Mouse (Mus musculus) cerebellum, adult 9-10 months (tissue): ENCODE results near the gene Cdh12.
"Not testable (repeated sequence)": the region's sequence is repeated elsewhere in the genome, so short reads cannot be mapped to it uniquely, and the experiment has no call there.

Source experiments
- DNase-seq: peaks from one replicate; pipeline ENCODE4 v3.0.0; 2022

Cdh12 gene

DNA sequence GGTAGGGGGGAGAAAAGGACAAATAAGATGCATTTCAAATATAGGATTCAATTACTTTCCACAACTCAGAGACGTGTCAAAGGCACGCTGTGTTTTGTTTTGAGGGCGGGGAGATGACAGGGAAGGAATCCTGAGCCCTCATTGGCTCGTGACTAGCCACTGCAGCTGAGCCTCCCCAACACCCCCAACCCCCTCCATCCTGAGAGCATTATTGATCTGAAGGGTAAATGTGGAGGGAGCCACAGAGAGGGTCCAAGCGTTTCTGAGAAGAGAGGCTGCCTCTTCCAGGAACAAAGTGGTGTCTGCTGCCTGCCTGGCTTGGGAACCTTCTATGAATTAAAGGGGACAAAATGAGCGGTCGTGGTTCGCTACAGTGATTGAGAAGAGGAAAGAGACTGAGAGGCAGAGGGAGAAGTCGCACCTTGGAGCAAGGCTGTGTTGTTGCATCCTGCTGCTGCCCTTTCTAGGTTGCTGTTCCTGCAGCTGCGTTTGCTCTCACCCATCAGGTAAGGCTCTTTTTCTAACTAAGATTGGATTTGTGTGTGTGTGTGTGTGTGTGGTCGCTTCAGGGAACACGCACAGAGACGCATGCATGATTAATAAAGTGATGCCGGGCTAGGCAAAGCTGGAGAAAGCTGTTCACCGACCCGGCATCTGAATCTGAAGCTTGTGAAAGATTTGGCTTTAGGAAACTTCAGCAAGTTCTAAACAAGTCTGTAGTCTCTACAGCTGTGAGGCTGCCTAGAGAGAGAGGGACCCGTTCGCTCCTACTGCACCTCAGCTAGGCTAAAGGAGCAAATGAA is at the start of gene Cdh12:
Cdh12 (plus strand) TSS at position 405 of the 803 bp plus-strand sequence.
- DNase-seq = no peak

DNA sequence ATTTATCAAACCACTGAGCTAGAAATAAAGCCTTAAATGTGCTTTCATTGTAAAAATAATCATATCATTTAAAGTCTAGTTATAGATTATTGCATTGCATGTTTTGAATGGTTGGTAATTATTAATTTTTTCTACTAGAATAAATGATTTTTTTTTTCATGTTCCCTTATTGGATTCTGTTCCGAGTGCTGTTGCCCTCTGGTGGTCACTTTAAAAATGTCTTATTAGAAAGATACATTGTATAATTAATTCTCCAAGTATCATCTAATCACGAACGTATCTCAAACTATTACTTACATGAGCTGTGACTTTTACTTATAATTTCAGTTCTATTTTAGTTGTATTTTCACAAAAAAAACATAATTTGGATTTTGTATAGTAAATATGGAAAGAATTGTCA is 45.5 kb upstream of the Cdh12 start:
- DNase-seq = no peak

GRCm38 (mm10) chr15:20413397-20413796 is 35.7 kb upstream of the Cdh12 start:
- no peak for DNase-seq

DNA sequence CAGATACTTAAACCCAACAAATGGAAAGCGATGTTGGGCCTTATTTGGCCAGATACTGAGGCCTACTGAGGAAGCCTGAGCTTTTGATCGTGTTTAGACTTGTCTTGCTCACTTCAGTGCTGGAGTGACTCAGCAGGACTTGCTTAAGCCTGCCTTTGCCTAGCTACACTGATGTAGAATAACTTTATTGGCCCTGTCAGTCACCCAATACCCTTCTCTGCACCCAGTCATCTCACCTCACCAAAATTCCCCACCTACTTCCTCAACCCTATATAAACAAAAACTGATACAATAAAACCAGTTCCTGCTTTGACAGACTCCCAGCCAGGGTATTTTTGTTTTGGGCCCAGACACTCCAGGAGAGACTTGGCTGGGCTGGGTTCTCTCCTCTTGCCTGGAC is 12.7 kb upstream of the Cdh12 start:
- no peak for DNase-seq

DNA sequence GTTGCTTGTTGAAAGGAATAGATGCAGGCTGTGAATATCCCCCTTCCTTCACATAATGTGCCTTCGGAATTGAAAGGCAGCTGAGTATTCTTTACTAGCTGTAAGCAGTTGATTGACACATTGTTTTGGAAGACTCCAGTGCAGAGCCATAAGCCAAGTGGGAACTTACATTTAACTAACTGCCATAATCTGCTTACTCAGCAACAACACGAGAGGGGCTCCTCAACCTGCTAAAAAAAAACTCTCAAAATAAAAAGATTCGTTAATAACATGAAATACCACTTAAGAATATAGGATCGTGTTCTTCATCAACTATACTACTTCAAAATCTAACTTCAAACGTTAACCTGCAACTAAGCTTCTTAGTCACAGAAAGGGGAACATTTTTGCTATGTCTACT is 1.5 kb downstream of the Cdh12 start:
- no peak for DNase-seq

- DNase-seq = no peak
These were observed 9.4 kb downstream of the Cdh12 start for GRCm38 (mm10) chr15:20458508-20458907.

DNA sequence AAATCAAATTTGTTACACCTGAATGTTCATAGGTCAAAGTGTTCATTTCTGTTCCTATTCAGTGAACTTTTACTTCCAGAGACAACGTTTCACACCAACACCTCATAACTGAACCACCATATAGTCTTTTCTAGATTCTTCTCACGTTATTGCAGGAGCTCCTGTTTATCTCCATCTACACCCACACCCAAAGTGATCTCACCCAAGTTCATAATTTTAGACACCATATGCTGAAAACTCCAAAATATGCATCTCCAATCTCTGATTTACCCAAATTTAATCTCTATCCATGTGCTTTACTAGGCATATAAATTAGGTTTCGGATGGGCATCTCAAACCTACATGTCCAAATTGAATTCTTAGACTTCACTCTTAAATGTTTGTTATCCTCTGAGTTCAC is 13.4 kb downstream of the Cdh12 start:
- no peak for DNase-seq

DNA sequence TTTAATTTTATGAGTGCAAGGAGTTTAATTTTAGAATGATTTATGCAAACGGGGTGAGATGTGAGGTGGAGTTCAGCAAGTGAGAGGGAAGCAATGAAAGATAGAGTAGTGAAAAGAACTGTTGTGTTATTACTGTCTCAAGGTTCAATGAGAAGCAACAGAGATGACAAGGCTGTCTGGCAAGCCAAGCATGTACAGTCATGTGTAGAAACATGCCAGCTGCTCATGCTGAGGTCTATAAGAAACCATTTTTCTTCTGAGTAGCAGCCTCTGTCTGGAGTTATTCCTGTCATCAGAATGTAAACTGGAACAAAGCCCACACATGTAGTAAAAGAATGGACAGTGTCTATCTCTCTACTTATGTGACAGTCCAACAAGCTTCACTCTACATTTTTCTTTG is 14.5 kb downstream of the Cdh12 start:
- DNase-seq = no peak

DNA sequence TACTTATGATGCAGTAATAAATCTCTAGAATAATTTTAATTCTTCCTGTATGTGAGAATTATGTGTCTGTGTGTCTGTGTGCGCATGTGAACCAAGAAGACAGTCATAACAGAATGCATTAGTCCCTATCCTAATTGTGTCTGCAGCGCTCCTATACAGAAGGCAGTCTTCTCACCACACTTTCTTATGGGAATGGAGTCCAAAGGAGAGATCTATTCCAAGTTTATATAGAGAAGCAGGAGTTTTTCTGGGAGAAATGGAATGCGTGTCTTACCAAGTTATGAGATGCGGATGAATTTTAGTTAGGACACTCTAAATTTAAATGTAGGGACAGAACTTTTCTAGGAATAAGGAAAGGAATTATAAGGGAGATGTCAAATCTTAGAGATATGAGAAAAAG is 101.9 kb downstream of the Cdh12 start:
- DNase-seq = no peak

GRCm38 (mm10) chr15:20571012-20571411 is 121.9 kb downstream of the Cdh12 start:
- no peak for DNase-seq

DNA sequence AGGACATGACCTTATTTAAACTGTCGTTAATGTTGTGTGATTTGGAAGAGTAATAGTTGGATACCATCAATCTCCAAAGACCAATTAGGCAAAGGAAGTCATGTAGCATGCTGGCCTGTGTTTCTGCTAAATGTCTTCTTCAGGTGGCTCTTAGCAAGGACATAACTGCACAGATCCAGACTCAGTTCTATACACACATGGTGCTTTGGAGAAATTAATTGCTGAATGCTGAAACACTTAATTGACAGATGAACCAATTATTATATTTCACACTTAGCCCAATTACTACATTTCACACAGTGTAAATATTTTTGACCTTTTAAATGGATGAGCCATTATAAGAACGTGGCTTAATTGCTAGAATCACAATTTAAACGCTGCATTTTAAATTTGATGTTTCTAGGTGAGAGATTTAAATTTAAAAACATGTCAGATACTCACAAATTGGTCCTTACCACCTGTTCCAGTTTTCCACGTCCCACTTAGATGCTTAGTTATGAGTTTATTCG is 133.6 kb downstream of the Cdh12 start:
- DNase-seq = no peak

DNA sequence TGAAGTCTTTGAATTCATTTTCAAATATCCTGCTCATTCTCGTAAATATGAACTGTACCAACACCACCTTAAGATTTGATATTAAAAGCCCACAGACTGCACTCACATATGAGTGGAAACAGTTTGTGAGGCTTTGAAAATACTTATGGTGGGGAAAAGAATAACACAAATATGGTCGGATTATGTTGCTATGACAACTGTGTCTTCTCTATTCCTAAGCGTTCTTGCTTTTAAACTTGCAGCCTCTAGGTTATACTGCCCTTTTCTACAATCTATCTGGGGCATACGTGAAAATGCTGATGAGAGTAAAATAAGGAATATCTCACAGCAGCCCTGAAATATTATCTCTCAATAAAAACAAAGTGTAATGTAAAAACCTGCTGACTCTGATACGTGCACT is 142.5 kb downstream of the Cdh12 start:
- no peak for DNase-seq

- not testable (repeated sequence) for DNase-seq
These were observed 156.7 kb downstream of the Cdh12 start for GRCm38 (mm10) chr15:20605751-20606150.

DNA sequence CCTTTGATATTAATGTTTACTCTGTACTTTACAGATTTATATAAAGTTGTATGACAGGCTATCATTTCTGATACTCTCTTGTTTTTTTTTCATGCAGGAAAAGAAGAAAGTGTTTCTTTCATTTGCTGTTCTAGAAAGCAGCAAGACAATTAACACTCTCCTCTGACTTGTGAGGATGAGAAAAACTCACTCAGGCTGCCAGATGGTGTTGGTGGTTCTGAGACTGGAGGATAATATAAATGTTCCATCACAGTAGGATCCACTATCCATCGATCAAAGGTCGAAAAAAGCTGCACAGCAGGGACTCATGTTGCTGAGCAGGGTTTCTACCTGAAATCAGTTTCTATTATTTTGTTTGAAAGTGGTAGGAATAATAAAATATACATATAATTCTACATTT is 185.5 kb downstream of the Cdh12 start:
- no peak for DNase-seq

GRCm38 (mm10) chr15:20639155-20639554 is 190.1 kb downstream of the Cdh12 start:
- DNase-seq = no peak

DNA sequence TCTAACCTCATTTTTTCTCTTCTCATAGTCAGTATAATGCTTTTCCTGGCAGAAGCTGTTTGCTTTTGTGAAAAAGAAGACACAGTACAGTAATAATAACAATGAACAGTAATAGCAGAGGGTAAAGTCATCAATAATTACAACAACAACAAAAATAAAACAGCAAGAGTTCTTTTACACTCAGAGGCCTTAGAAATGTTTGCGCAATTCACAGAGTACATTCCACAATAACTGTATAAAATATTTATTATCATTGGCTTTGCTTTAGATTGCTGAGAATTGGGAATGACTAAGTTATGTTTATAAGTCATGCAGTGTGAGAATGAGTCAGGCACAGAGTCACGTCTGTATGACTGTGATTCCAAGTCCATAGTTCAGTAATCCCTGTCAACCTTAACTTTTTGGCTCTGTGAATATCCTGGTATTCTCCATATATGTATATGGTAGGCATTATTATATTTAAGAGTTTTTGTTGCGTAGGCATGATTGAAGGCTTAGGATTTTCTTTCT is 193.9 kb downstream of the Cdh12 start:
- DNase-seq = no peak

DNA sequence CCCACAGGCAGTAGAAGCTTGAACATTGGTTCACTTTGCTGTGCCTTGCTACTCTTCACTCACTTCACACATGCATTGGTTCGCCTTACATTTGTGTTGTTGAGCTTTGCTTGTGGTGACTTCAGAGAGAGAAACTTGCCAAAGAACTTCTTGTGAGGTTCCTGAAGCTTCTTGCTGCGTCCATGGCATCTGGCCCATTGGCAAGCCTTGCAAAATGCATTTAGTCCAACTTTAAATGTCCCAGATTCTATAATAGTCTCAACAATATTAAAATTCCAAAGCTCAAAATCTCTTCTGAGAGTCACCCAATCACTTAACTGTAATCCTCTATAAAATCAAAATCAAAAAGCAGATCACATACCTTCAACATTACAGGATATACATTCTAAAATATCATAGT is 211.2 kb downstream of the Cdh12 start:
- DNase-seq = no peak

- DNase-seq = no peak
These were observed 217.6 kb downstream of the Cdh12 start, which contains the start of gene Acot10 for GRCm38 (mm10) chr15:20666650-20667049. Gene Acot10, minus strand, starts transcription at chr15:20666750.

- no peak for DNase-seq
These were observed 218.3 kb downstream of the Cdh12 start for GRCm38 (mm10) chr15:20667350-20667749.

DNA sequence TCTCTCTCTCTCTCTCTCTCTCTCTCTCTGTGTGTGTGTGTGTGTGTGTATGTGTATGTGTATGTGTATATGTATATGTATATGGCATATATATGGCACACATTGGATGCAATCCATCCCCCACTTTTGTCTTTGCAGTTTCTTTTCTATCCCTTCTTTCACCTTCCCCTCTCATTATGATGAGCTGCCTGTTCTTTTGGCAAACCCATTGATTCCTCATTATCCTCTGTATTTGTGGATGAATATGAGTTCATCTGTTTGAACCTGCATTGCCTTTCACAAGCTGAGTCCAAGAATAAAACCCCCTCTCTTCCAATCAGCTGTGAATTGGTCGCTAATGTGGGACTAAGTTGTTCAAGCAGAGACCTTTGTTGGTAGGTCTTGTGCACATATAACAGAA is 218.9 kb downstream of the Cdh12 start:
- DNase-seq = no peak

DNA sequence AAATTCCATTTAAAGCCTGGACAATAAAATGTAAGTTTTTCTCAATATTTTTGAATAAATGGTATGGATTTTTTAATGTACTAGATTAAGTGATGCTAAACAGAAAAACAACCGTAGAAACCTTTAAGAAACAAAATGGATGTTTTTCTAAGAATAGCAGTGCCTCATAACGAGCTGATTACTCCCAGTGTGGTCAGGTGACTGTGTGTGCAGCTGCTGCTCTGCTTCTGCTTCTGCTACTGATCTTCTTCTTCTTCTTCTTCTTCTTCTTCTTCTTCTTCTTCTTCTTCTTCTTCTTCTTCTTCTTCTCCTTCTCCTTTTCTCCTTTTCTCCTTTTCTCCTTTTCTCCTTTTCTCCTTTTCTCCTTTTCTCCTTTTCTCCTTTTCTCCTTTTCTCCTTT is 220.4 kb downstream of the Cdh12 start:
- DNase-seq = not testable (repeated sequence)

DNA sequence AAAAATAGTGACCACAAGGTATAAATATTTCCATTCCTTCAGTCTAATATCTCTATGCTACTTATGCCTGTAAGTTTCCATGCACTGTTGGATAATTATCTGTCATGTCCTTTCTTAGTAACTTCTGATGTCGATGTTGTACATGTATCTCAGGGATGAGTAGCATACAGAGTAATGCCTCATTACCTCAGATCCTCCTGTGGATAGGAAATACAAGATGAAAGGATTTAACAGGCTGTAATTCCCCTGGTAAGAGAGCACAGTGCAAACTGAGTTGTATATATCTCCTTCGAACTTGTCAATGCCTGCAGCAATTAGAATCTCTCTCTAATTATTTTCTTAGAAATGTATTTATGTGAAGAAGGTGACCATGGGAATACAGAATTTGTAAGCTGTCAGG is 233.7 kb downstream of the Cdh12 start:
- no peak for DNase-seq

DNA sequence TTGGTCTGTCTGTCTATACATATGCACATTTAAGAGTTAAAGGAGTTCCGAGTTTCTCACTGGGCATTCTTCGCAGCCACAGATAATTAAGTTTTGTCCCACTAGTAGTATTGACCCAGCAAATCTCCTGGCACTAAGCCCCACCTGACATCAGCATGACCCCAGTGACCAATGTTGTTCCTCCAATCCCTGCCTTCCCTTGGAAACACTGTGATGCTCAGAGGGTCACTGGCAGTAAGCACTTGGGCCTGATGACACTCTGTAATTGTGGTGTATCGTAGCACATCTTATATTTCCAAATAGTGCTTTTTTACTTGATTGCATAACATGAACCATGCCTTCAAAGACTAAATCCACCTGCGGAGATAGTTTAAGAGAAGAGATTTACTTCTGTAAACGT is 235.1 kb downstream of the Cdh12 start:
- no peak for DNase-seq

GRCm38 (mm10) chr15:20696229-20696628 is 247.2 kb downstream of the Cdh12 start:
- DNase-seq = no peak

GRCm38 (mm10) chr15:20711859-20712258 is 262.8 kb downstream of the Cdh12 start:
- no peak for DNase-seq
